Mouse (Mus musculus): Measurements from ENCODE around the gene Abraxas1. TPM values are rescaled to one million over a fixed set of nuclear protein-coding genes. Genes with fewer than 3 reads are reported as not detected.

Gene Abraxas1
- polyA plus RNA-seq, 1 experiment from 2014 or later: 15.4 TPM

DNA sequence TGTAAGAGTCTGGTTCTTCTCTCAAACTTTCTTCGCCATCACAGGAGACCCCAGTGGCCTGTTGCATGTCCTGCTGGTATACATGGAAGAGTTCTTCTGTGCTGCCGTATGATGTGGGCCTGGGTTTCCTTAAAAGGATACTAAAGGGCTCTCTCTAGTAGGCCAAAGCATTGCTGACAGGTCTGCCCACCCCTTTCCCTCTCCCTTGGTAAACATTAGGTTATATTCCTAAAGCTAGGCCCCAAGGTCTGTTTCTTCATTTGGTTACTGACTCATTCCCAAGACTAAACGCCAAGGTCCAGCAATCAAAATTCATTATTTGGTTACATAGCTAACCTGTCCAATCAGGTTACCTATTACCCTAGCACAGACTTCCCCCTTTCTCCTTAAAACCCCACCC, 11.9 kb upstream of the Abraxas1 start:
- no peak overlapping the region for H3K4me2 ChIP-seq (ENCODE audit: low read depth, low read length)
- 93% methylated on average over 3 of the region's 3 CpGs for WGBS
- H3K9me3 ChIP-seq (ENCODE audit: control insufficient read depth, low read length): no peaks in the 10 kb centered on the region
- H3K27me3 ChIP-seq (ENCODE audit: control insufficient read depth, insufficient read depth, low read length): no peaks in the 10 kb centered on the region
- H3K4me1 ChIP-seq (ENCODE audit: control insufficient read depth, insufficient read depth, low read length): no peaks in the 10 kb centered on the region
- no peak overlapping the region for H3K4me3 ChIP-seq (ENCODE audit: low read depth, low read length)
- H3K27ac ChIP-seq (ENCODE audit: low read depth, low read length): no peak overlapping the region
- no peak overlapping the region for H3K9ac ChIP-seq (replicated peaks; ENCODE audit: low read depth, low read length)
- no peak for ATAC-seq (ENCODE audit: low read depth)
- H3K36me3 ChIP-seq (ENCODE audit: control insufficient read depth, insufficient read depth, low read length): no peaks in the 10 kb centered on the region

- no peak overlapping the region for H3K4me3 ChIP-seq (ENCODE audit: low read depth, low read length)
- H3K27ac ChIP-seq (ENCODE audit: low read depth, low read length): no peak overlapping the region
- H3K4me2 ChIP-seq (ENCODE audit: low read depth, low read length): no peak overlapping the region
- ATAC-seq (ENCODE audit: low read depth): no peak
- H3K9me3 ChIP-seq (ENCODE audit: control insufficient read depth, low read length): no peaks in the 10 kb centered on the region
- no peaks in the 10 kb centered on the region for H3K36me3 ChIP-seq (ENCODE audit: control insufficient read depth, insufficient read depth, low read length)
- 65% methylated on average over 3 of the region's 3 CpGs for WGBS
- no peak overlapping the region for H3K9ac ChIP-seq (replicated peaks; ENCODE audit: low read depth, low read length)
- no peaks in the 10 kb centered on the region for H3K4me1 ChIP-seq (ENCODE audit: control insufficient read depth, insufficient read depth, low read length)
- no peaks in the 10 kb centered on the region for H3K27me3 ChIP-seq (ENCODE audit: control insufficient read depth, insufficient read depth, low read length)
These were observed 7.9 kb upstream of the Abraxas1 start for GRCm38 (mm10) chr5:100828701-100829100.

DNA sequence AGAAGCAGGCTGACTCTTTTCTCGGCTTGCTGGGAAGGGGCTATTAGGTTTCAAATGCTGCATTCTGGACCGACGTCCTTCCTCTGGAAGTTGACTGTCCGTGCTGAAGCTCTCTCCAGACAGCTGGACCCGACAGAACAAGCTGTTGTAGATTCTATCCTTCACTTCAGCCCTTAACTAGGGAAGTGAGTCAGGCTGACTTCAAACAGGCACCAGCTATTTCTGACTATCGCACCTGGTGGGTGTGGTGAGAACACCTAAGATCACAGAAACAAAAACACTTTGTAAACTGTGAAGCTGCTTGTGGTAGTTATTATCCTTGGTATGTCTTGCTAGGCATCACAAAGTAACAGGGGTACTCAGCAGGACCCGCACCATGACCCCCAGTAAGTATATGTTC, 5.8 kb upstream of the Abraxas1 start:
- H3K9ac ChIP-seq (replicated peaks; ENCODE audit: low read depth, low read length): no peak overlapping the region
- WGBS: 78% methylated on average over 7 of the region's 7 CpGs
- no peaks in the 10 kb centered on the region for H3K36me3 ChIP-seq (ENCODE audit: control insufficient read depth, insufficient read depth, low read length)
- H3K9me3 ChIP-seq (ENCODE audit: control insufficient read depth, low read length): no peaks in the 10 kb centered on the region
- H3K4me2 ChIP-seq (ENCODE audit: low read depth, low read length): no peak overlapping the region
- no peak overlapping the region for H3K27ac ChIP-seq (ENCODE audit: low read depth, low read length)
- no peak overlapping the region for H3K4me3 ChIP-seq (ENCODE audit: low read depth, low read length)
- H3K4me1 ChIP-seq (ENCODE audit: control insufficient read depth, insufficient read depth, low read length): no peaks in the 10 kb centered on the region
- no peak for ATAC-seq (ENCODE audit: low read depth)
- H3K27me3 ChIP-seq (ENCODE audit: control insufficient read depth, insufficient read depth, low read length): no peaks in the 10 kb centered on the region

DNA sequence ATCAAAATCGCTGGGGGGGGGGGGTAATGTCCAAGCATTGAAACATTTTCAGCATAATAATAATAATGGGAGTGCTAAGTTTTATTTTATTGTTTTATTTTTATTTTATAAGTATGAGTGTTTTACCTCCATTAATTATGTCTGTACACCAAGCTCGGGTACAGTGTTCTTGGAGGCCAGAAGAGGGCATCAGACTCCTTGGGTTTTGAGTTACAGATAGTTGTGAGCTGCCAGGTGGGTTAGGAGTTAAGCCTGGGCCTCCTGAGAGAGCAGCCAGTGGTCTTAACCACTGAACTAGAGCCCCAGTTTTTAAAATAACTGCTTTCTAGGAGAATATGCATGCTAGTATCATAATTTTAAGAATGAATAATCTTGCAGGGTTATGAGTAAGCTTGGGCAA, 5.2 kb upstream of the Abraxas1 start:
- Histone ChIP-seq H3K27ac (ENCODE audit: low read depth, low read length) (no peak overlapping the region), H3K4me3 (ENCODE audit: low read depth, low read length) (no peak overlapping the region), H3K36me3 (ENCODE audit: control insufficient read depth, insufficient read depth, low read length) (no peaks in the 10 kb centered on the region), H3K9ac (replicated peaks; ENCODE audit: low read depth, low read length) (no peak overlapping the region), H3K4me2 (ENCODE audit: low read depth, low read length) (no peak overlapping the region), H3K9me3 (ENCODE audit: control insufficient read depth, low read length) (no peaks in the 10 kb centered on the region), H3K27me3 (ENCODE audit: control insufficient read depth, insufficient read depth, low read length) (no peaks in the 10 kb centered on the region), H3K4me1 (ENCODE audit: control insufficient read depth, insufficient read depth, low read length) (no peaks in the 10 kb centered on the region)
- WGBS: 16% methylated on average over 2 of the region's 2 CpGs
- no peak for ATAC-seq (ENCODE audit: low read depth)

- Histone ChIP-seq H3K4me3 (ENCODE audit: low read depth, low read length) (no peak overlapping the region), H3K36me3 (ENCODE audit: control insufficient read depth, insufficient read depth, low read length) (no peaks in the 10 kb centered on the region), H3K4me2 (ENCODE audit: low read depth, low read length) (no peak overlapping the region), H3K9ac (replicated peaks; ENCODE audit: low read depth, low read length) (no peak overlapping the region), H3K4me1 (ENCODE audit: control insufficient read depth, insufficient read depth, low read length) (peaks cover 3% of the 10 kb centered on the region; the same call in 1 of the 2 replicates), H3K27ac (ENCODE audit: low read depth, low read length) (no peak overlapping the region), H3K9me3 (ENCODE audit: control insufficient read depth, low read length) (no peaks in the 10 kb centered on the region), H3K27me3 (ENCODE audit: control insufficient read depth, insufficient read depth, low read length) (no peaks in the 10 kb centered on the region)
- no peak for ATAC-seq (ENCODE audit: low read depth)
- WGBS: 87% methylated on average over 7 of the region's 7 CpGs
These were observed 2.1 kb upstream of the Abraxas1 start for GRCm38 (mm10) chr5:100822826-100823225.

DNA sequence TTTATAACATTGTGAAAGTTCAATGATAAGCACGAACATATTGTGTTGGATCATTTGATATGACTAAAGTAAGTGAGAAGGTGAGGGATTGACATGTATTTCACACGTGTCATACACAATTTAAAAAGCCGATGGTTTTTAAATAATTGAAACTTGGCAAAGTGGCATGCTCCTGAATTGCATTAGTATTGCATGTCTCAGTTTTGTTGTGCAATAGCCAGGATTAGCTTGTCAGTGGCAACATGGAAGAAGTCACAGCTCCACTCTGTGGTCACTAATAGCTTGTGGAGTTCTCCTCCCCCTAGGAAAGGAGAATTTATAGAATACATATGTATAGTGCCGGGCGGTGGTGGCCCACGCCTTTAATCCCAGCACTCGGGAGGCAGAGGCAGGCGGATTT, 610 bp upstream of the Abraxas1 start:
- no peak for ATAC-seq (ENCODE audit: low read depth)
- Histone ChIP-seq H3K4me1 (ENCODE audit: control insufficient read depth, insufficient read depth, low read length) (peaks cover 3% of the 10 kb centered on the region; the same call in 1 of the 2 replicates), H3K9me3 (ENCODE audit: control insufficient read depth, low read length) (no peaks in the 10 kb centered on the region), H3K9ac (replicated peaks; ENCODE audit: low read depth, low read length) (no peak overlapping the region), H3K36me3 (ENCODE audit: control insufficient read depth, insufficient read depth, low read length) (no peaks in the 10 kb centered on the region), H3K27ac (ENCODE audit: low read depth, low read length) (no peak overlapping the region), H3K4me2 (ENCODE audit: low read depth, low read length) (peak overlapping the region; percentile 57), H3K27me3 (ENCODE audit: control insufficient read depth, insufficient read depth, low read length) (no peaks in the 10 kb centered on the region), H3K4me3 (ENCODE audit: low read depth, low read length) (peak overlapping the region; percentile 55; the same call in 1 of the 2 replicates)
- 84% methylated on average over 8 of the region's 8 CpGs for WGBS

- peak overlapping the region; percentile 78 for H3K9ac ChIP-seq (replicated peaks; ENCODE audit: low read depth, low read length)
- H3K27ac ChIP-seq (ENCODE audit: low read depth, low read length): no peak overlapping the region; the same call in 1 of the 2 replicates
- 34% methylated on average over 16 of the region's 16 CpGs for WGBS
- H3K9me3 ChIP-seq (ENCODE audit: control insufficient read depth, low read length): no peaks in the 10 kb centered on the region
- H3K4me1 ChIP-seq (ENCODE audit: control insufficient read depth, insufficient read depth, low read length): peaks cover 3% of the 10 kb centered on the region; the same call in 1 of the 2 replicates
- ATAC-seq (ENCODE audit: low read depth): no peak
- peak overlapping the region; percentile 55 for H3K4me3 ChIP-seq (ENCODE audit: low read depth, low read length)
- H3K4me2 ChIP-seq (ENCODE audit: low read depth, low read length): peak overlapping the region; percentile 57
- H3K36me3 ChIP-seq (ENCODE audit: control insufficient read depth, insufficient read depth, low read length): no peaks in the 10 kb centered on the region
- H3K27me3 ChIP-seq (ENCODE audit: control insufficient read depth, insufficient read depth, low read length): no peaks in the 10 kb centered on the region
These were observed 941 bp downstream of the Abraxas1 start for GRCm38 (mm10) chr5:100819568-100820480.

GRCm38 (mm10) chr5:100818341-100818740, 2.4 kb downstream of the Abraxas1 start:
- WGBS: 91% methylated on average over 4 of the region's 4 CpGs
- no peaks in the 10 kb centered on the region; the same call in 1 of the 2 replicates for H3K36me3 ChIP-seq (ENCODE audit: control insufficient read depth, insufficient read depth, low read length)
- H3K4me2 ChIP-seq (ENCODE audit: low read depth, low read length): no peak overlapping the region
- peaks cover 3% of the 10 kb centered on the region; the same call in 1 of the 2 replicates for H3K4me1 ChIP-seq (ENCODE audit: control insufficient read depth, insufficient read depth, low read length)
- no peak overlapping the region for H3K9ac ChIP-seq (replicated peaks; ENCODE audit: low read depth, low read length)
- H3K9me3 ChIP-seq (ENCODE audit: control insufficient read depth, low read length): no peaks in the 10 kb centered on the region
- H3K27ac ChIP-seq (ENCODE audit: low read depth, low read length): no peak overlapping the region
- no peak for ATAC-seq (ENCODE audit: low read depth)
- no peak overlapping the region for H3K4me3 ChIP-seq (ENCODE audit: low read depth, low read length)
- no peaks in the 10 kb centered on the region for H3K27me3 ChIP-seq (ENCODE audit: control insufficient read depth, insufficient read depth, low read length)

- H3K4me2 ChIP-seq (ENCODE audit: low read depth, low read length): peak within 1 kb of the TSS; percentile 88
- WGBS: under 1% methylated on average over 67 of the region's 67 CpGs
- peaks cover 14% of the 10 kb centered on the region; the same call in 1 of the 2 replicates for H3K4me1 ChIP-seq (ENCODE audit: control insufficient read depth, insufficient read depth, low read length)
- no peaks in the 10 kb centered on the region for H3K9me3 ChIP-seq (ENCODE audit: control insufficient read depth, low read length)
- H3K9ac ChIP-seq (replicated peaks; ENCODE audit: low read depth, low read length): peak within 1 kb of the TSS; percentile 87
- peak; percentile 98 for ATAC-seq (ENCODE audit: low read depth)
- peak within 1 kb of the TSS; percentile 67; the same call in 1 of the 2 replicates for H3K27ac ChIP-seq (ENCODE audit: low read depth, low read length)
- no peaks in the 10 kb centered on the region for H3K27me3 ChIP-seq (ENCODE audit: control insufficient read depth, insufficient read depth, low read length)
- peak within 1 kb of the TSS; percentile 80 for H3K4me3 ChIP-seq (ENCODE audit: low read depth, low read length)
- peaks cover 33% of the 10 kb centered on the region for H3K36me3 ChIP-seq (ENCODE audit: control insufficient read depth, insufficient read depth, low read length)
These were observed 22.5 kb downstream of the Abraxas1 start, which contains the start of the genes Helq and Mrps18c for GRCm38 (mm10) chr5:100798165-100798860. Gene Helq, minus strand, starts transcription at chr5:100798598. Gene Mrps18c, plus strand, starts transcription at chr5:100798627.
